15 mouse cellular contexts compared by ENCODE assay signal in genomic region chr6:127751499-127751898, GRCm38 (mm10). TPM values are rescaled to one million over a fixed set of nuclear protein-coding genes. Genes with fewer than 3 reads are reported as not detected.
"Had no signal": no experiment of that assay in that cellular context is flagged by ENCODE, and none has a peak within 500 bp of the region (broad histone marks: within the 10 kb centered on the region; RNA-seq: fewer than 3 reads in every experiment).

No protein-coding gene starts in this region.

- H3K27me3 ChIP-seq: limb, embryonic 13.5 days had no signal

- H3K4me3 ChIP-seq: layer of hippocampus, adult 2 months; limb, embryonic 13.5 days had no signal

- DNase-seq: kidney, adult 18-20 months; kidney, postnatal 10 days; kidney, postnatal 4 days; left cerebral cortex, postnatal 4 days; lung, adult 18-20 months; thymus, postnatal 14 days had no signal

- H3K9ac ChIP-seq: limb, embryonic 13.5 days; liver, embryonic 14.5 days had no signal

- H3K9me3 ChIP-seq: limb, embryonic 13.5 days had no signal

- H3K36me3 ChIP-seq: limb, embryonic 13.5 days had no signal

- H3K4me2 ChIP-seq: limb, embryonic 13.5 days had no signal

- H3K27ac ChIP-seq: layer of hippocampus, adult 2 months; limb, embryonic 13.5 days; liver, embryonic 14.5 days; stomach, postnatal 0 days had no signal

RNA-seq across cellular contexts. Expression of gene Prmt8, which starts 17.8 kb away (rescaled TPM):
- total RNA-seq: liver, adult 2 months; monocyte, adult 5-6 weeks; neutrophil, adult 5-6 weeks had no signal
- polyA plus RNA-seq: kidney, embryonic 14.5 days; liver, adult 2 months; lung, embryonic 16.5 days had no signal
